Mouse (Mus musculus) heart, embryonic 13.5 days (tissue): ENCODE data around the gene Atp6v0a1. TPM values are rescaled to one million over a fixed set of nuclear protein-coding genes. Genes with fewer than 3 reads are reported as not detected.
"Not testable (repeated sequence)": the region's sequence is repeated elsewhere in the genome, so short reads cannot be mapped to it uniquely, and the experiment has no call there.

Experiments
- ATAC-seq: fragments of 200-750 bp; cut with Nextera tagmentation; 2 replicates; pipeline ENCODE4 v1.8.0; 2017; ENCODE audit warnings: moderate TSS enrichment; ENCODE audit not compliant: insufficient number of reproducible peaks, low FRiP score, low TSS enrichment; ENCODE audit errors: extremely low read depth
- H3K27ac ChIP-seq: fragments of 300-500 bp; sonication (generic); replicated peaks from 2 replicates; pipeline ENCODE4 v1.5.1; 2015; ENCODE audit warnings: moderate library complexity, mild to moderate bottlenecking, inconsistent platforms
- H3K27me3 ChIP-seq: fragments of 300-500 bp; sonication (generic); replicated peaks from 2 replicates; pipeline ENCODE4 v1.6.1; 2015; ENCODE audit warnings: mild to moderate bottlenecking, inconsistent platforms
- H3K36me3 ChIP-seq: fragments of 300-500 bp; sonication (generic); 2 replicates; pipeline ENCODE4 v1.6.1; 2015; ENCODE audit warnings: mild to moderate bottlenecking, inconsistent platforms
- H3K4me1 ChIP-seq: fragments of 300-500 bp; sonication (generic); 2 replicates; pipeline ENCODE4 v1.6.1; 2015; ENCODE audit warnings: inconsistent platforms
- H3K4me2 ChIP-seq: fragments of 300-500 bp; sonication (generic); 2 replicates; pipeline ENCODE4 v1.6.1; 2015; ENCODE audit warnings: inconsistent platforms, mild to moderate bottlenecking, moderate library complexity
- H3K4me3 ChIP-seq: fragments of 300-500 bp; sonication (generic); 2 replicates; pipeline ENCODE4 v1.5.1; 2015; ENCODE audit warnings: moderate library complexity, mild to moderate bottlenecking, inconsistent platforms
- H3K9ac ChIP-seq: fragments of 300-500 bp; sonication (generic); 2 replicates; pipeline ENCODE4 v1.6.1; 2015; ENCODE audit warnings: inconsistent platforms, mild to moderate bottlenecking, moderate library complexity
- H3K9me3 ChIP-seq: fragments of 300-500 bp; sonication (generic); 2 replicates; pipeline ENCODE4 v1.6.1; 2016; ENCODE audit warnings: inconsistent platforms
- WGBS: fragments of 180-500 bp; shearing (Covaris S2); methylation state at CpG from one replicate; pipeline ENCODE4 v1.1.7; 2015; ENCODE audit warnings: mixed read lengths; 5-methylcytosine and 5-hydroxymethylcytosine counted together
- polyA plus RNA-seq: library from polyadenylated mRNA; unstranded; fragments of >200 nt; fragmentation: Nextera tagmentation; extraction: Ambion mirVana; gene quantifications from 2 replicates; pipeline ENCODE4 v1.2.1, GENCODE M21; 2015

The Atp6v0a1 gene
- polyA plus RNA-seq, 1 experiment from 2014 or later, result 54.9 TPM

- WGBS, result 64% methylated on average over 3 of the region's 3 CpGs
- Histone ChIP-seq H3K4me1 (peaks cover 4% of the 10 kb centered on the region; the same call in 1 of the 2 replicates), H3K4me3 (no peak overlapping the region), H3K27me3 (peaks cover 13% of the 10 kb centered on the region; the same call in 1 of the 2 replicates), H3K27ac (no peak overlapping the region), H3K4me2 (no peak overlapping the region), H3K9ac (no peak overlapping the region), H3K36me3 (no peaks in the 10 kb centered on the region), H3K9me3 (no peaks in the 10 kb centered on the region)
- no peak for ATAC-seq
These were observed 10.0 kb upstream of the Atp6v0a1 start for GRCm38 (mm10) chr11:100999254-100999653.

- not testable (repeated sequence) for H3K27ac ChIP-seq, H3K9ac ChIP-seq, H3K4me3 ChIP-seq, H3K4me2 ChIP-seq, ATAC-seq, H3K9me3 ChIP-seq, H3K36me3 ChIP-seq, H3K4me1 ChIP-seq
- 71% methylated on average over 4 of the region's 6 CpGs for WGBS
- H3K27me3 ChIP-seq, result peaks cover 13% of the 10 kb centered on the region; the same call in 1 of the 2 replicates
These were observed 7.2 kb upstream of the Atp6v0a1 start for GRCm38 (mm10) chr11:101001875-101002552.

GRCm38 (mm10) chr11:101003025-101003685, 6.1 kb upstream of the Atp6v0a1 start:
- Histone ChIP-seq H3K4me1 (peaks cover 6% of the 10 kb centered on the region), H3K27me3 (peaks cover 13% of the 10 kb centered on the region; the same call in 1 of the 2 replicates), H3K36me3 (no peaks in the 10 kb centered on the region), H3K4me3 (no peak overlapping the region), H3K4me2 (no peak overlapping the region), H3K9ac (no peak overlapping the region), H3K27ac (no peak overlapping the region), H3K9me3 (no peaks in the 10 kb centered on the region)
- 37% methylated on average over 3 of the region's 3 CpGs for WGBS
- ATAC-seq, result no peak

GRCm38 (mm10) chr11:101008206-101009045, 826 bp upstream of the Atp6v0a1 start:
- peak overlapping the region; percentile 94 for H3K4me2 ChIP-seq
- H3K27ac ChIP-seq, result peak overlapping the region; percentile 92
- no peaks in the 10 kb centered on the region for H3K27me3 ChIP-seq
- peaks cover 17% of the 10 kb centered on the region for H3K36me3 ChIP-seq
- H3K4me1 ChIP-seq, result peaks cover 31% of the 10 kb centered on the region
- ATAC-seq, result no peak
- H3K4me3 ChIP-seq, result peak overlapping the region; percentile 81
- peak overlapping the region; percentile 67 for H3K9ac ChIP-seq
- H3K9me3 ChIP-seq, result no peaks in the 10 kb centered on the region
- WGBS, result 42% methylated on average over 14 of the region's 14 CpGs

GRCm38 (mm10) chr11:101009888-101010784, 884 bp downstream of the Atp6v0a1 start:
- WGBS, result 3% methylated on average over 29 of the region's 29 CpGs

GRCm38 (mm10) chr11:101011641-101012040, 2.4 kb downstream of the Atp6v0a1 start:
- no peak overlapping the region for H3K27ac ChIP-seq
- 73% methylated on average over 6 of the region's 6 CpGs for WGBS
- no peak for ATAC-seq
- peaks cover 31% of the 10 kb centered on the region for H3K4me1 ChIP-seq
- no peaks in the 10 kb centered on the region for H3K27me3 ChIP-seq
- H3K9me3 ChIP-seq, result no peaks in the 10 kb centered on the region
- H3K4me3 ChIP-seq, result peak overlapping the region; percentile 81
- H3K36me3 ChIP-seq, result peaks cover 49% of the 10 kb centered on the region
- peak overlapping the region; percentile 94 for H3K4me2 ChIP-seq
- H3K9ac ChIP-seq, result peak overlapping the region; percentile 93; the same call in 1 of the 2 replicates

More at GRCm38 (mm10) chr11:101009888-101010784, 884 bp downstream of the Atp6v0a1 start:
- H3K9ac ChIP-seq, result peak overlapping the region; percentile 93
- H3K4me2 ChIP-seq, result peak overlapping the region; percentile 94
- H3K9me3 ChIP-seq, result no peaks in the 10 kb centered on the region
- peak overlapping the region; percentile 92 for H3K27ac ChIP-seq
- peaks cover 34% of the 10 kb centered on the region for H3K36me3 ChIP-seq
- ATAC-seq, result no peak
- no peaks in the 10 kb centered on the region for H3K27me3 ChIP-seq
- H3K4me1 ChIP-seq, result peaks cover 31% of the 10 kb centered on the region
- H3K4me3 ChIP-seq, result peak overlapping the region; percentile 81

GRCm38 (mm10) chr11:101023371-101023770, 14.1 kb downstream of the Atp6v0a1 start:
- no peak overlapping the region for H3K27ac ChIP-seq
- no peak overlapping the region for H3K9ac ChIP-seq
- no peaks in the 10 kb centered on the region for H3K9me3 ChIP-seq
- H3K4me2 ChIP-seq, result no peak overlapping the region
- 89% methylated on average over 12 of the region's 12 CpGs for WGBS
- H3K4me1 ChIP-seq, result peaks cover 8% of the 10 kb centered on the region
- no peaks in the 10 kb centered on the region for H3K27me3 ChIP-seq
- ATAC-seq, result no peak
- no peak overlapping the region for H3K4me3 ChIP-seq
- peaks cover 92% of the 10 kb centered on the region for H3K36me3 ChIP-seq

GRCm38 (mm10) chr11:101024001-101024400, 14.7 kb downstream of the Atp6v0a1 start:
- no peak for ATAC-seq
- no peak overlapping the region for H3K27ac ChIP-seq
- H3K4me1 ChIP-seq, result peaks cover 14% of the 10 kb centered on the region
- H3K27me3 ChIP-seq, result no peaks in the 10 kb centered on the region
- H3K36me3 ChIP-seq, result peaks cover 92% of the 10 kb centered on the region
- no peak overlapping the region for H3K4me2 ChIP-seq
- no peak overlapping the region for H3K4me3 ChIP-seq
- 90% methylated on average over 4 of the region's 4 CpGs for WGBS
- H3K9ac ChIP-seq, result no peak overlapping the region
- no peaks in the 10 kb centered on the region for H3K9me3 ChIP-seq

- Histone ChIP-seq H3K36me3 (peaks cover 88% of the 10 kb centered on the region), H3K27me3 (no peaks in the 10 kb centered on the region), H3K9me3 (no peaks in the 10 kb centered on the region), H3K4me3 (no peak overlapping the region), H3K27ac (peak overlapping the region; percentile 60), H3K9ac (no peak overlapping the region), H3K4me2 (no peak overlapping the region), H3K4me1 (peaks cover 35% of the 10 kb centered on the region)
- ATAC-seq, result no peak
- 83% methylated on average over 11 of the region's 11 CpGs for WGBS
These were observed 17.9 kb downstream of the Atp6v0a1 start for GRCm38 (mm10) chr11:101027121-101027520.

GRCm38 (mm10) chr11:101029320-101029719, 20.1 kb downstream of the Atp6v0a1 start:
- 80% methylated on average over 8 of the region's 8 CpGs for WGBS
- Histone ChIP-seq H3K9me3 (no peaks in the 10 kb centered on the region), H3K36me3 (peaks cover 89% of the 10 kb centered on the region), H3K4me1 (peaks cover 35% of the 10 kb centered on the region), H3K27ac (peak overlapping the region; percentile 92), H3K4me3 (no peak overlapping the region), H3K4me2 (no peak overlapping the region), H3K9ac (peak overlapping the region; percentile 21; the same call in 1 of the 2 replicates), H3K27me3 (no peaks in the 10 kb centered on the region)
- ATAC-seq, result no peak
